Mouse (Mus musculus) heart, embryonic 12.5 days (tissue): ENCODE measurements around the gene Ikzf3. TPM values are rescaled to one million over a fixed set of nuclear protein-coding genes. Genes with fewer than 3 reads are reported as not detected.

Experiments used
- ATAC-seq: fragments of 200-750 bp; cut with Nextera tagmentation; 2 replicates; pipeline ENCODE4 v1.8.0; 2017; ENCODE audit warnings: moderate TSS enrichment, moderate library complexity; ENCODE audit not compliant: insufficient number of reproducible peaks, low FRiP score
- H3K27ac ChIP-seq: fragments of 300-500 bp; sonication (generic); 2 replicates; pipeline ENCODE4 v1.5.1; 2016; ENCODE audit warnings: mild to moderate bottlenecking, moderate library complexity; ENCODE audit not compliant: poor library complexity, severe bottlenecking
- H3K27me3 ChIP-seq: fragments of 300-500 bp; sonication (generic); replicated peaks from 2 replicates; pipeline ENCODE4 v1.6.1; 2016; ENCODE audit warnings: mild to moderate bottlenecking, moderate library complexity
- H3K36me3 ChIP-seq: fragments of 300-500 bp; sonication (generic); 2 replicates; pipeline ENCODE4 v1.6.1; 2016; ENCODE audit warnings: mild to moderate bottlenecking, moderate library complexity
- H3K4me1 ChIP-seq: fragments of 300-500 bp; sonication (generic); replicated peaks from 2 replicates; pipeline ENCODE4 v1.6.1; 2016; ENCODE audit warnings: mild to moderate bottlenecking
- H3K4me2 ChIP-seq: fragments of 300-500 bp; sonication (generic); 2 replicates; pipeline ENCODE4 v1.6.1; 2016; ENCODE audit warnings: mild to moderate bottlenecking, moderate library complexity
- H3K4me3 ChIP-seq: fragments of 300-500 bp; sonication (generic); 2 replicates; pipeline ENCODE4 v1.5.1; 2016; ENCODE audit warnings: mild to moderate bottlenecking
- H3K9ac ChIP-seq: fragments of 300-500 bp; sonication (generic); 2 replicates; pipeline ENCODE4 v1.6.1; 2016; ENCODE audit warnings: mild to moderate bottlenecking, moderate library complexity
- H3K9me3 ChIP-seq: fragments of 300-500 bp; sonication (generic); replicated peaks from 2 replicates; pipeline ENCODE4 v1.6.1; 2016; ENCODE audit warnings: mild to moderate bottlenecking, moderate library complexity
- WGBS: fragments of 180-500 bp; shearing (Covaris S2); methylation state at CpG from one replicate; pipeline ENCODE4 v1.1.7; 2016; 5-methylcytosine and 5-hydroxymethylcytosine counted together
- polyA plus RNA-seq: library from polyadenylated mRNA; unstranded; fragments of >200 nt; fragmentation: Nextera tagmentation; extraction: Ambion mirVana; gene quantifications from 2 replicates; pipeline ENCODE4 v1.2.1, GENCODE M21; 2016

The Ikzf3 gene
- polyA plus RNA-seq, 1 experiment from 2014 or later = 0.06 TPM

DNA sequence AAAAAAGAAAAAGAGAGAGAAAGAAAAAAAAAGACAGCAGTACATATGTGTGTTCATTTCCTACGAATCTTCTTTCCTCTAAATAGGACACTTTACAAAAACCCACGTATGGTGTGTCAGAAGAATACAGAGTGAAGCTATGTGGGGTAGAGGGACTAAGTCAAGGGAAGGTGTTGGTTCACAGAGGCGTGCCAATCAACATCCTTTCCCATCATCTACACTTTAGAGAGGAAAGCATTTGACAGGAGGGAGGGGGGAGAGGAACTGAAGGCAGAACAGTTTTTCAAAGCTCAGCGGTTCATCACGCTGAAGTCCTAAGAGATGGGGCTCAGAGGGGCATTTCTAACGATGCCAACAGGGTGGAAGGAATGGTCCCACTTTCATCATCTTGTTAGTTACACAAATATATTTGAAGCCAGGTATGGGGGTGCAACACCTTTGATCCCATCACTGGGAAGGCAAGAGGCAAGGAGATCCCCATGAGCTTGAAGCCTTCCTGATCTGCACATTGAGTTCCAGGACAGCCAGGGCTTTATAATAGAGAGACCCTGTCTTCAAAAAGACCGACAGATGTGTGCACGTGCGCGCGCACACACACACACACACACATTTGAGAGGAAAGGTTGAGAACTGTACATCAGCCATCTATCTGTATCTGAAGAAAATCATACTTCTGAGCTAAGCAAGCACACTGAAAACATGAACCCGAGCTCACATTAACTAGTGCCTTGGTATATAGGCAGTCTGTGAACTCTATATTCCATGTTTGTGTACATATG lies 887 bp upstream of the Ikzf3 start:
- no peak overlapping the region for H3K4me3 ChIP-seq
- no peak overlapping the region for H3K4me2 ChIP-seq
- H3K36me3 ChIP-seq = no peaks in the 10 kb centered on the region
- H3K27ac ChIP-seq = no peak overlapping the region
- no peak for ATAC-seq
- WGBS = 46% methylated on average over 12 of the region's 12 CpGs
- H3K27me3 ChIP-seq = peaks cover 63% of the 10 kb centered on the region
- peaks cover 11% of the 10 kb centered on the region for H3K4me1 ChIP-seq
- peaks cover 2% of the 10 kb centered on the region; the same call in 1 of the 2 replicates for H3K9me3 ChIP-seq
- no peak overlapping the region for H3K9ac ChIP-seq

DNA sequence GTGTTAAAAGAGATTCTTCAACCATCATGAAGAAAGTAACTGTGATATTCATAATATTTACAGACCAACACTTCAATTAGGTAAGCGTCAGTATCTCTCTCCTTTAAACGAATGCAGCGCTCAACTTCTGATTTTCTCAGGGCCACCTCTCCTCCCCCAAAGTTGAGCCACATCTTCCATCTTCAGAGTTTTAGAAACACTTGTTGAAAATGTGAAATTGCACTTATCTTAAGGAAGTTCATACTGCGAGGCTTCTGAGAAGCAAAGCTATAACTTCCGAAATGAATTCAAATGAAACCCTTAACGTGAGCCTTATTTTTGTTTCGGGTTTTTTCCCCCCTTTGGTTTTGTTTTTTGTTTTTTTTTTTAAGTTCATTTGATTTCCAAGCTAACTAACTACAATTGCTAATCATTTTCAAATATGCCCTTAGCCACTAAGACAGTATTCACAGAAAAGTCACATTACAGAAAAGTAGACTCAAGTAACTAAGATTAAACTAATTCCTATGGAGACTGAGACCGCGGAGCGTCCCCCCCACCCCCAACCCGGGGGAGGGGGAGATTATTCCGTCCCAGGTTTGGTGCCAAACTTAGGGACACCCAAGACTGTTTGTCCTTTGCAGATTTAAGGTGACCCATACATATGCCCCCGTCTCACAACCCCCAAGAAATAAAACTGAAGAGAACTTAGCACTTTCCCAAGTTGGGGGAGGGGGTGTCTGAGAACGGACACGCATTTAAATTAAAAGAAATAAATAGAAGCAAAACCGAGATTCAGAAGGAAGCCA lies 747 bp downstream of the Ikzf3 start:
- Histone ChIP-seq H3K9ac (peak overlapping the region; percentile 73), H3K9me3 (peaks cover 5% of the 10 kb centered on the region), H3K27me3 (peaks cover 67% of the 10 kb centered on the region), H3K4me1 (peaks cover 7% of the 10 kb centered on the region), H3K4me3 (peak overlapping the region; percentile 54), H3K4me2 (peak overlapping the region; percentile 92), H3K36me3 (no peaks in the 10 kb centered on the region), H3K27ac (no peak overlapping the region)
- ATAC-seq = no peak
- WGBS = 3% methylated on average over 16 of the region's 16 CpGs

DNA sequence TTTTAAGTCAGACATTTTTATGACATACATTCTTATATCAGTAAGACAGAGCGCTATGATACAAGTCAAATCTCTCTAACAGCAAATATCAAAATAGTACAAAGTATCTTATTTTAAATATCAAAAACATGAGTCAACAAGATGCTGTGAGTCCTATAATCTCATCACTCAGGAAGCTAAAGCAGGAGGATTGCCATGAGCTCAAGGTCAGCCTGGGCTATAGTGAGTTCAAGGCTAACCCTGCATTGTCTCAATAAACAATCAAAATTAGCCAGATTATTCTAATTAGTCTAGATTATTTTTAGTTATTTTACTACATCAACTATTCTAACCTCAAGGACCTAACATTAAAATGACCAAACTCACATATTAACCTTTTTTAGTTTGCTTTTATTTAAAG lies 2.4 kb downstream of the Ikzf3 start:
- no peak overlapping the region for H3K4me3 ChIP-seq
- H3K36me3 ChIP-seq = no peaks in the 10 kb centered on the region
- H3K27me3 ChIP-seq = peaks cover 55% of the 10 kb centered on the region
- ATAC-seq = no peak
- 76% methylated on average over 1 of the region's 1 CpGs for WGBS
- no peak overlapping the region for H3K27ac ChIP-seq
- peaks cover 9% of the 10 kb centered on the region for H3K9me3 ChIP-seq
- H3K4me2 ChIP-seq = no peak overlapping the region
- peaks cover 7% of the 10 kb centered on the region for H3K4me1 ChIP-seq
- H3K9ac ChIP-seq = no peak overlapping the region

DNA sequence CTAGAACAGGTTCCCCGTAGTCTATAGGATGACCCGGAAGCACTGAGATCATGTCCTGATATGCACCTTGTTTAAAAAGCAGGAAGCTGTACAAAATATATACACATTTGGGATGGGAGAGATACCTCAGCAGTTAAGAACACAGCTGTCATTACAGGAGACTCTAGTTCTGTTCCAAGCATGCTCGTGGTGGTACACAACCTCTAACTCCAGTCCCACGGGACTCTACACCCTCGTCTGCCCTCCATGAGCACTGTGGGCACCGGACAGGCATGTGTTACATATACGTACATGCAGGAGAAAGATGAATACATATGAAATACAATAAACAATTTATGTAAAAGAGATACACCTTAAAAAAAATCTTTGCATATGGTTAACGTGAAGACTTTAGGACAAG lies 3.3 kb downstream of the Ikzf3 start:
- WGBS = 71% methylated on average over 8 of the region's 8 CpGs
- H3K27ac ChIP-seq = no peak overlapping the region
- no peak for ATAC-seq

GRCm38 (mm10) chr11:98540319-98540718 lies 5.5 kb downstream of the Ikzf3 start:
- 72% methylated on average over 5 of the region's 5 CpGs for WGBS

More for the DNA sequence above, 3.3 kb downstream of the Ikzf3 start:
- Histone ChIP-seq H3K4me1 (peaks cover 7% of the 10 kb centered on the region), H3K9me3 (peaks cover 9% of the 10 kb centered on the region), H3K27me3 (peaks cover 48% of the 10 kb centered on the region), H3K9ac (no peak overlapping the region), H3K4me3 (no peak overlapping the region), H3K4me2 (no peak overlapping the region), H3K36me3 (no peaks in the 10 kb centered on the region)

GRCm38 (mm10) chr11:98537480-98538034 lies 8.3 kb downstream of the Ikzf3 start:
- no peak for ATAC-seq
- no peak overlapping the region for H3K4me3 ChIP-seq
- H3K4me1 ChIP-seq = no peaks in the 10 kb centered on the region
- peaks cover 9% of the 10 kb centered on the region for H3K9me3 ChIP-seq
- no peak overlapping the region for H3K9ac ChIP-seq
- H3K27ac ChIP-seq = no peak overlapping the region
- H3K36me3 ChIP-seq = no peaks in the 10 kb centered on the region
- H3K27me3 ChIP-seq = peaks cover 18% of the 10 kb centered on the region
- no peak overlapping the region for H3K4me2 ChIP-seq

More at GRCm38 (mm10) chr11:98540319-98540718, 5.5 kb downstream of the Ikzf3 start:
- Histone ChIP-seq H3K9ac (no peak overlapping the region), H3K9me3 (peaks cover 9% of the 10 kb centered on the region), H3K4me3 (no peak overlapping the region), H3K4me2 (no peak overlapping the region), H3K4me1 (peaks cover 2% of the 10 kb centered on the region), H3K27me3 (peaks cover 26% of the 10 kb centered on the region), H3K27ac (no peak overlapping the region), H3K36me3 (no peaks in the 10 kb centered on the region)
- no peak for ATAC-seq

DNA sequence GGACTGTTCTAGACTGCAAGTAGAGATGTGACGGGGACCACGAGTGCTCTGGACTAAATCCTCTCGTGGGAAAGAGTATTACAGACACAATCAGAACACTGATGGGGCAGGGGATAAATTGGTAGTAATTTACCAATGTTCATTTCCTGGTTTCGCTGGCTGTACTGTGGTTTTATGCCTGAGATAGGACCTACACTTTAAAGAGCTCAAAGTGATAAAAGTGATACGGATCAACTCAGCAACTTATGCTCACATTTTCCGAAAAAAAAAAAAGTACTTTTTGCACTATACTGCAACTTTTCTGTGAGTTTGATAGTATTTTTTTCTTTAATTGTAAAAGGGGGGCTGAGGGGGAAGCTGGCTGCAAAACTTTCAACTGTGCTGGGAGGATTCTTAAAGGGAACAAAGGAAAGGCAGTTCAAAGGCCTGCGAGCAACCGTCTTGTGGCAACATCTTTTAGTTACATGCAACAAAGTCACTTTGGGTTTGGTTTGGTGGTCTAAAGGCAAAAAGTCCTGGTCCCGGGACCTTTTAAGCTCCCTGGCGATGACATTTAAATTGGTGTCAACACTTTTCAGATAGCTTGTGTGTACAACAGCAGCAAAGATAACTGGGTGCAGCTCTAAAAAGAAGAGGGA lies 18.9 kb downstream of the Ikzf3 start:
- Histone ChIP-seq H3K9me3 (no peaks in the 10 kb centered on the region), H3K36me3 (no peaks in the 10 kb centered on the region), H3K27ac (no peak overlapping the region), H3K4me2 (no peak overlapping the region), H3K4me3 (no peak overlapping the region), H3K27me3 (peaks cover 8% of the 10 kb centered on the region), H3K4me1 (no peaks in the 10 kb centered on the region), H3K9ac (no peak overlapping the region)
- WGBS = 68% methylated on average over 10 of the region's 10 CpGs
- ATAC-seq = no peak

DNA sequence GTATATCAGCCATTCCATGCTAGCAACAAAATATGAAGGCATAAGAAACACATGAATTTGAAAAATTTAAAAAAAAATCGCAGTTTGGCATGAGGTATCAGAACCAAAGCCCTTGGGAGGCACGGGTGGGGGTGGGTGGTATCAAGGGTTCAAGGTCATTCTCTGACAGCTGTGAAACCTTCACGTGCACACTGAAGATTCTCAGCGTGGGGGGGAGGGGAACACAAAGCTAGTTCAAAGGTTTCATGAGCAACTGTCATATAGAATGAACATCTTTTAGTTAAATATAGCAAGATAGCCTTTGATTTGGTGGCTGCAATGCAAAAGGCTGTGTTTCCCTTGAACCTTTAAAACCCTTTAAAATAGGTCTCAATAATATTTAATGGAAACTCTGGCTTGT lies 20.7 kb downstream of the Ikzf3 start:
- H3K4me2 ChIP-seq = no peak overlapping the region
- no peaks in the 10 kb centered on the region for H3K36me3 ChIP-seq
- ATAC-seq = no peak
- no peaks in the 10 kb centered on the region for H3K9me3 ChIP-seq
- H3K27ac ChIP-seq = no peak overlapping the region
- no peak overlapping the region for H3K9ac ChIP-seq
- no peak overlapping the region for H3K4me3 ChIP-seq
- 50% methylated on average over 4 of the region's 4 CpGs for WGBS
- H3K4me1 ChIP-seq = no peaks in the 10 kb centered on the region
- peaks cover 8% of the 10 kb centered on the region for H3K27me3 ChIP-seq

- 43% methylated on average over 10 of the region's 10 CpGs for WGBS
- Histone ChIP-seq H3K9me3 (no peaks in the 10 kb centered on the region), H3K27ac (no peak overlapping the region), H3K27me3 (no peaks in the 10 kb centered on the region), H3K4me2 (no peak overlapping the region), H3K36me3 (no peaks in the 10 kb centered on the region), H3K4me3 (no peak overlapping the region), H3K9ac (no peak overlapping the region), H3K4me1 (no peaks in the 10 kb centered on the region)
- no peak for ATAC-seq
Observed at GRCm38 (mm10) chr11:98520468-98520867, 25.4 kb downstream of the Ikzf3 start.

DNA sequence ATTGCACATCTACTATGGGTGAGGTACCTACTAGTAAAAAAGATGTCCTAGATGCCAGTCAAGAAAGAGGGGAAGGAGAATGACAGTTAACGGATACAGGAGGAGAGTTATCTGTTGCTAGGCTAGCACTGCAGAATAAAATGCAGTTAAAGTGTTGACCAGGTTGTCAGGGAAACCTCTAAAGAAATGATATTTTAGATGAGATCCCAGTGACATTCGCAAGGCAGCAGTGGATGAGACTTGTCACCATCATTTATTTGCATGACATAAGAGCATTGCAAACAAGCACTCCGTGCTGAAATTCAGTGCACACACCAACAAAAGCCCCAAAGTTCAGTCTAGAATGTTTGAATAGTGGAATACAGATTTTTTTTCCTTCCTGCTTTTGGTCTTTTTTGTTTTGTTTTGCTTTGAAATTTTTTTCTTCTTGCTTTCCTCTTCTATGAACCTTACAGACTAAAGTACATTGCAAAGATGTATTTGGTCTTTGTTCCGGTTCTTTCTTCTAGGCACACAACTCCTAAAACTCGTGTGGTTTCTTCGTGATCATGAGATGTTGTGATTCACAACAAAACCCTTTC lies 32.4 kb downstream of the Ikzf3 start:
- no peaks in the 10 kb centered on the region for H3K36me3 ChIP-seq
- H3K27ac ChIP-seq = no peak overlapping the region
- H3K9me3 ChIP-seq = no peaks in the 10 kb centered on the region
- H3K4me3 ChIP-seq = no peak overlapping the region
- 79% methylated on average over 6 of the region's 6 CpGs for WGBS
- ATAC-seq = no peak
- no peaks in the 10 kb centered on the region; the same call in 1 of the 2 replicates for H3K4me1 ChIP-seq
- no peaks in the 10 kb centered on the region; the same call in 1 of the 2 replicates for H3K27me3 ChIP-seq
- no peak overlapping the region for H3K9ac ChIP-seq
- no peak overlapping the region for H3K4me2 ChIP-seq
